Mouse (Mus musculus) stomach, adult 2 months (tissue): ENCODE measurements around the gene Ldha. TPM values are rescaled to one million over a fixed set of nuclear protein-coding genes. Genes with fewer than 3 reads are reported as not detected.

Source experiments
- polyA plus RNA-seq: library from polyadenylated mRNA; depleted of rRNA; stranded (reverse); fragments of >200 nt; gene quantifications from 2 replicates; pipeline ENCODE4 v1.2.3, GENCODE M21; 2012; rRNA removed

Gene Ldha
- 354 and 498 TPM in 2 replicates for polyA plus RNA-seq

GRCm38 (mm10) chr7:46840787-46841525 is at the start of gene Ldha:
Gene Ldha, plus strand, starts transcription at chr7:46841475.

GRCm38 (mm10) chr7:46795287-46796205 is 45.7 kb upstream of the Ldha start, which contains the start of the genes Hps5 and Gtf2h1:
Gene Hps5, minus strand, starts transcription at chr7:46796064.
Gene Gtf2h1, plus strand, starts transcription at chr7:46796103.

GRCm38 (mm10) chr7:46860996-46861395 is 19.7 kb downstream of the Ldha start, which contains the start of gene Ldhc:
Gene Ldhc, plus strand, starts transcription at chr7:46861203.

Other genes starting within 250 kb of the Ldha start
- gene Sergef, start 201.7 kb upstream of the Ldha start, polyA plus RNA-seq: 8.0 and 10.8 TPM in 2 replicates
- gene Tph1, start 168.9 kb upstream of the Ldha start, polyA plus RNA-seq: 0.51 and 0.71 TPM in 2 replicates
- gene Saal1, start 130.8 kb upstream of the Ldha start, polyA plus RNA-seq: 1.1 and 2.0 TPM in 2 replicates
- gene Saa3, start 125.8 kb upstream of the Ldha start, polyA plus RNA-seq: not detected in 2 replicates
- 0.03 TPM in 1 of 2 replicates, not detected in the other for gene Saa4, start 108.9 kb upstream of the Ldha start, polyA plus RNA-seq
- gene Saa1, start 98.5 kb upstream of the Ldha start, polyA plus RNA-seq: not detected in 2 replicates
- gene Saa2, start 89.7 kb upstream of the Ldha start, polyA plus RNA-seq: not detected in 2 replicates
- gene Hps5, start 45.4 kb upstream of the Ldha start, polyA plus RNA-seq: 4.2 and 6.1 TPM in 2 replicates
- 2.0 and 2.8 TPM in 2 replicates for gene Gtf2h1, start 45.4 kb upstream of the Ldha start, polyA plus RNA-seq
- 0.08 TPM in 1 of 2 replicates, not detected in the other for gene Ldhc, start 19.7 kb downstream of the Ldha start, polyA plus RNA-seq
- gene Tsg101, start 78.5 kb downstream of the Ldha start, polyA plus RNA-seq: 70.9 and 76.8 TPM in 2 replicates
- 0.48 and 0.62 TPM in 2 replicates for gene Uevld, start 117.1 kb downstream of the Ldha start, polyA plus RNA-seq
- not detected in 2 replicates for gene Gm9999, start 142.1 kb downstream of the Ldha start, polyA plus RNA-seq
- gene Spty2d1, start 166.9 kb downstream of the Ldha start, polyA plus RNA-seq: 1.4 TPM in 2 replicates
- 14.1 and 25.7 TPM in 2 replicates for gene Tmem86a, start 209.1 kb downstream of the Ldha start, polyA plus RNA-seq